Mouse (Mus musculus) forelimb bud, embryonic 11.5 days (tissue): ENCODE data around the gene Rph3a.
"Not testable (repeated sequence)": the region's sequence is repeated elsewhere in the genome, so short reads cannot be mapped to it uniquely, and the experiment has no call there.

Experiments used
- DNase-seq: peaks from one replicate; pipeline ENCODE4 v3.0.0-alpha.2; 2012; ENCODE audit warnings: low read depth, low spot score

The Rph3a gene

GRCm38 (mm10) chr5:120908196-120908920 is 101.5 kb downstream of the Rph3a start:
- no peak for DNase-seq

- DNase-seq: peak; percentile 17
Measured at GRCm38 (mm10) chr5:120906791-120907733, 102.8 kb downstream of the Rph3a start, which contains the start of gene Oas1a. Oas1a (minus strand) TSS chr5:120907521.

GRCm38 (mm10) chr5:120902056-120902455 is 107.8 kb downstream of the Rph3a start:
- no peak for DNase-seq

GRCm38 (mm10) chr5:120900666-120901065 is 109.2 kb downstream of the Rph3a start:
- no peak for DNase-seq

GRCm38 (mm10) chr5:120898726-120899125 is 111.2 kb downstream of the Rph3a start:
- DNase-seq: no peak

- DNase-seq: no peak
Measured at GRCm38 (mm10) chr5:120898307-120898706, 111.6 kb downstream of the Rph3a start.

- DNase-seq: no peak
Measured at GRCm38 (mm10) chr5:120895231-120895900, 114.5 kb downstream of the Rph3a start.

GRCm38 (mm10) chr5:120894692-120895091 is 115.2 kb downstream of the Rph3a start:
- DNase-seq: not testable (repeated sequence)

GRCm38 (mm10) chr5:120893866-120894265 is 116.0 kb downstream of the Rph3a start:
- DNase-seq: not testable (repeated sequence)

GRCm38 (mm10) chr5:120892243-120892660 is 117.6 kb downstream of the Rph3a start:
- DNase-seq: no peak

- not testable (repeated sequence) for DNase-seq
Measured at GRCm38 (mm10) chr5:120891566-120892242, 118.2 kb downstream of the Rph3a start.

GRCm38 (mm10) chr5:120890991-120891390 is 118.9 kb downstream of the Rph3a start:
- DNase-seq: no peak
